Mouse (Mus musculus): ENCODE measurements around the gene Nol9. TPM values are rescaled to one million over a fixed set of nuclear protein-coding genes. Genes with fewer than 3 reads are reported as not detected.

The Nol9 gene
- polyA plus RNA-seq, 1 experiment from 2014 or later, result 41.0 TPM

DNA sequence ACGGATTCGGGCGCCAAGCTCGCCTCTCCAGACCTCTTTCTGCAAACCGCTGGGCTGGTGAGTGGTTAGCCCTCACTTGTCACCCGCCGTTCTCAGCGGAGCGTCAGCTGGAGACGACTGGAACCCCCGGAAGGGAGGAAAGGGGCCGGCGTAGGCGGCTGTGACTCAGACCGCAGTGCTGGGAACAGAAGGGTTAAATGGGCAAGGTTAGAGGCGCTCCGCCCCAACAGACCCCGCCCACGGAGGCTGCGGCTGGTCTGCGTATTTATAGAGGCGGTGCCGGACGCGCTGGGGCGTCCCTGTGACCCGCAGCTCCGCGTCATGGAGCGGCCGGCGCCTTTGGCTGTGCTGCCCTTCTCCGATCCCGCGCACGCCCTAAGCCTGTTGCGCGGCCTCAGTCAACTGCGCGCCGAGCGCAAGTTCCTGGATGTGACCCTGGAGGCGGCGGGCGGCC, 30.5 kb upstream of the Nol9 start, which contains the start of gene Klhl21:
Gene Klhl21, plus strand, starts transcription at position 182 of the 454 bp plus-strand sequence.
- Histone ChIP-seq H3K4me1 (replicated peaks; ENCODE audit: control insufficient read depth, insufficient read depth, low read length) (peaks cover 28% of the 10 kb centered on the region), H3K9me3 (ENCODE audit: control insufficient read depth, low read length) (no peaks in the 10 kb centered on the region), H3K4me3 (ENCODE audit: low read depth, low read length) (peak within 1 kb of the TSS; percentile 67), H3K9ac (ENCODE audit: low read length) (peak within 1 kb of the TSS; percentile 60), H3K4me2 (ENCODE audit: low read depth, low read length, severe bottlenecking) (peak within 1 kb of the TSS; percentile 100), H3K27ac (ENCODE audit: low read depth, low read length) (no peak within 1 kb of the TSS), H3K36me3 (ENCODE audit: control insufficient read depth, insufficient read depth, low read length) (no peaks in the 10 kb centered on the region), H3K27me3 (ENCODE audit: control insufficient read depth, insufficient read depth, low read length) (peaks cover 21% of the 10 kb centered on the region)
- DNase-seq (ENCODE audit: low spot score), result peak; percentile 95
- ATAC-seq (replicated peaks; ENCODE audit: low FRiP score), result peak; percentile 88
- under 1% methylated on average over 43 of the region's 45 CpGs for WGBS

DNA sequence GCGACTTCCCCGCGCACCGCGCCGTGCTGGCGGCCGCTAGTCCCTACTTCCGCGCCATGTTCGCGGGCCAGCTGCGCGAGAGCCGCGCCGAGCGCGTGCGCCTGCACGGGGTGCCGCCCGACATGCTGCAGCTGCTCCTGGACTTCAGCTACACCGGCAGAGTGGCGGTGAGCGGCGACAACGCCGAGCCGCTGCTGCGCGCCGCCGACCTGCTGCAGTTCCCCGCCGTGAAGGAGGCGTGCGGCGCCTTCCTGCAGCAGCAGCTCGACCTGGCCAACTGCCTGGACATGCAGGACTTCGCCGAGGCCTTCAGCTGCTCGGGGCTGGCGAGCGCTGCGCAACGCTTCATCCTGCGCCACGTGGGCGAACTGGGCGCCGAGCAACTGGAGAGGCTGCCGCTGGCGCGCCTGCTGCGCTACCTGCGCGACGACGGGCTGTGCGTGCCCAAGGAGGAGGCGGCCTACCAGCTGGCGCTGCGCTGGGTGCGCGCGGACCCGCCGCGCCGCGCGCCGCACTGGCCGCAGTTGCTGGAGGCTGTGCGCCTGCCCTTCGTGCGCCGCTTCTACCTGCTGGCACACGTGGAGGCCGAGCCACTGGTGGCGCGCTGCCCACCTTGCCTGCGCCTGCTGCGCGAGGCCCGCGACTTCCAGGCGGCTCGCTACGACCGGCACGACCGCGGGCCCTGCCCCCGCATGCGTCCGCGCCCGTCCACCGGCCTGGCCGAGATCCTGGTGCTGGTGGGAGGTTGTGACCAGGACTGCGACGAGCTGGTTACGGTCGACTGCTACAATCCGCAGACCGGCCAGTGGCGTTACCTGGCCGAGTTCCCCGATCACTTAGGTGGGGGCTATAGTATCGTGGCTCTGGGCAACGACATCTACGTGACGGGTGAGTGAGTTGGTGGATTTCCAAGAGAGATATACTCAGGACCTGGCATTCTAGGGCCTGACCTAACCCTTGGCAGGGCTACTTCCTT, 29.8 kb upstream of the Nol9 start:
- Histone ChIP-seq H3K4me3 (ENCODE audit: low read depth, low read length) (peak overlapping the region; percentile 67), H3K4me2 (ENCODE audit: low read depth, low read length, severe bottlenecking) (peak overlapping the region; percentile 100), H3K27me3 (ENCODE audit: control insufficient read depth, insufficient read depth, low read length) (peaks cover 21% of the 10 kb centered on the region), H3K4me1 (replicated peaks; ENCODE audit: control insufficient read depth, insufficient read depth, low read length) (peaks cover 28% of the 10 kb centered on the region), H3K27ac (ENCODE audit: low read depth, low read length) (no peak overlapping the region), H3K9me3 (ENCODE audit: control insufficient read depth, low read length) (no peaks in the 10 kb centered on the region), H3K9ac (ENCODE audit: low read length) (peak overlapping the region; percentile 60), H3K36me3 (ENCODE audit: control insufficient read depth, insufficient read depth, low read length) (no peaks in the 10 kb centered on the region; the same call in 1 of the 2 replicates)
- ATAC-seq (replicated peaks; ENCODE audit: low FRiP score), result peak; percentile 75
- DNase-seq (ENCODE audit: low spot score), result no peak
- WGBS, result under 1% methylated on average over 109 of the region's 115 CpGs

DNA sequence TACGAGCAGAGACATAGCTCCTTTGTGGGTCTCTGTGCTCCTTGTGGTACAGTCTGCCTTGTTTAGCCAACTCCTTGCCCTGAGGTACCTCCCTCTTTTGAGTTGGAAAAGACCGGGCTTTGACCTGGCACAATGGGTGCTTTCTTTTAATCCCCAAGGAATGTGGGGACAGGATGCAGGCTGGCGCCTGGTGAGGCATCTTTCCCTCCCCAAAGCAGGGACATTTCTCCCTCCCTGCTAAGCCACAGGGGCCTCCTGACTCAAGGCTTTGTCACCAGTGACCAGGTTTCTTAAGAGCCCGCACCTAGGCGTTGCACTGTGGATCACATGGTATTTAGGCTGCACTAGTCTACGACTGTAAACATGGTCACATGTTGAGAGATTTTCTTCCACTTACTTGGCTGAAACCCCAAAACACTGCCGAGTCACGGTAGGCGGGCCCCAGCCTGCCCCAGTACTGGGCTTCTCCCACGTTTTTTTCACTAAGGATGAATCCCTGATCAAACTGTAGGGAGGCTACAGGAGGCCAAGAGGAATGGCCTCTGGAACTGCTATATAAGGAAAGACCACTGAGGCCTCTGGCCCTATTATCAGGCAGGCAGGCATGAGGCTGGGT, 28.9 kb upstream of the Nol9 start:
- Histone ChIP-seq H3K27me3 (ENCODE audit: control insufficient read depth, insufficient read depth, low read length) (peaks cover 21% of the 10 kb centered on the region), H3K27ac (ENCODE audit: low read depth, low read length) (no peak overlapping the region), H3K4me1 (replicated peaks; ENCODE audit: control insufficient read depth, insufficient read depth, low read length) (peaks cover 28% of the 10 kb centered on the region), H3K36me3 (ENCODE audit: control insufficient read depth, insufficient read depth, low read length) (no peaks in the 10 kb centered on the region; the same call in 1 of the 2 replicates), H3K4me2 (ENCODE audit: low read depth, low read length, severe bottlenecking) (peak overlapping the region; percentile 100), H3K9me3 (ENCODE audit: control insufficient read depth, low read length) (no peaks in the 10 kb centered on the region), H3K9ac (ENCODE audit: low read length) (peak overlapping the region; percentile 60), H3K4me3 (ENCODE audit: low read depth, low read length) (peak overlapping the region; percentile 67)
- DNase-seq (ENCODE audit: low spot score) (peak; percentile 63), ATAC-seq (replicated peaks; ENCODE audit: low FRiP score) (0 out of 2 replicates have a peak, but pooled peaks have one; percentile 7)
- under 1% methylated on average over 10 of the region's 10 CpGs for WGBS

DNA sequence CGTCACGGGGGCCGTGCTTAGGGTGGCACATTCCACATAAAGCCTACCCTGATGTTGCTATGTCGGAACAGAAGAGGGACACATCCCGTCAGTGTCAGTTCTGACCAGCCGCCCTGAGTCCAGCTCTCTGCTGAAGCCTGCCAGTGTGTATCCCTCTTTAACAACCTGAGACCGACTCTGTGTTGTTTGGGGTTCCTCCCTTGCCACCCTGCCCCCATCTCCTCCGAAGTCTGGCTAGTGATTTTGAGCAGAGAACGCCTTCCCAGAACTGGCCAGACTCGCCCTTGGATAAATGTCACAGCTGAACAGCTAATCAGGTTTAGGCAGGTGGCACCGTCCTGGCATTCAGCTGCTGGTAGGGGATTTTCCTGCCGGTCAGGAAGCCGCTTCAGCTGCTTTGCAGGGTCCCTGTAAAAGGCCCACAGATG, 28.4 kb upstream of the Nol9 start:
- H3K27me3 ChIP-seq (ENCODE audit: control insufficient read depth, insufficient read depth, low read length), result peaks cover 21% of the 10 kb centered on the region
- H3K9me3 ChIP-seq (ENCODE audit: control insufficient read depth, low read length), result no peaks in the 10 kb centered on the region
- H3K9ac ChIP-seq (ENCODE audit: low read length), result peak overlapping the region; percentile 60
- no peak for DNase-seq (ENCODE audit: low spot score)
- no peak for ATAC-seq (replicated peaks; ENCODE audit: low FRiP score)
- no peak overlapping the region for H3K27ac ChIP-seq (ENCODE audit: low read depth, low read length)
- H3K36me3 ChIP-seq (ENCODE audit: control insufficient read depth, insufficient read depth, low read length), result no peaks in the 10 kb centered on the region; the same call in 1 of the 2 replicates
- H3K4me2 ChIP-seq (ENCODE audit: low read depth, low read length, severe bottlenecking), result peak overlapping the region; percentile 100
- H3K4me3 ChIP-seq (ENCODE audit: low read depth, low read length), result peak overlapping the region; percentile 67
- WGBS, result 4% methylated on average over 13 of the region's 13 CpGs
- peaks cover 28% of the 10 kb centered on the region for H3K4me1 ChIP-seq (replicated peaks; ENCODE audit: control insufficient read depth, insufficient read depth, low read length)

DNA sequence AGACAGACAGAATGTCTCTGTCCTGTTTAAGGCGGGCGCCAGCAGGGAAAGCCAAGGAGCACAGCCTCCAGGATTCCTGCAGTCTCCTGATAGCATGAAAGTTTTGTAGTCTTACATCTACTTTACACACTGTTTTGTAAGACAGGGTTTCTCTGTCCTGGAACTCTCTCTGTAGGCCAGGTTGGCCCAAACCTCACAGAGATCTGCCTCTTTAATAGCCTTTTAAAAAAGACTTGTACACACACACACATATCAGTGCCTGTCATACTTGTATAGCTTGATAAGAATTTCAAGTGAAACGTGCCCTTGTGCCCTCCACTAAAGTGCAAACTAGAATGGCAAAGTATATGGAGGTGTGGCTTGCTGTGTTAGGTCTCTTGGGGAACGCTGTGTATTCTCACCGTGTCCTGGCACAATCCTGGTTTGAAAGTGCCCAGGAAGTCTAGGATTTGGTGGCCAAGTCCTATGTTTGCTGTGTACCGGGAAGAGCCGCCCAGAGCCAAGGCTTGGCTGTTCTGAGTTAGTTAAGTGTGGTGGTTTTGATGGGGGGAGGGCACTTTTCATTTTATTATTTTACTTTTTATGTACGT, 27.9 kb upstream of the Nol9 start:
- Histone ChIP-seq H3K27me3 (ENCODE audit: control insufficient read depth, insufficient read depth, low read length) (peaks cover 21% of the 10 kb centered on the region), H3K4me1 (replicated peaks; ENCODE audit: control insufficient read depth, insufficient read depth, low read length) (peaks cover 28% of the 10 kb centered on the region), H3K9me3 (ENCODE audit: control insufficient read depth, low read length) (no peaks in the 10 kb centered on the region), H3K4me3 (ENCODE audit: low read depth, low read length) (peak overlapping the region; percentile 67; the same call in 1 of the 2 replicates), H3K4me2 (ENCODE audit: low read depth, low read length, severe bottlenecking) (peak overlapping the region; percentile 100; the same call in 1 of the 2 replicates), H3K9ac (ENCODE audit: low read length) (no peak overlapping the region; the same call in 1 of the 2 replicates), H3K36me3 (ENCODE audit: control insufficient read depth, insufficient read depth, low read length) (no peaks in the 10 kb centered on the region; the same call in 1 of the 2 replicates), H3K27ac (ENCODE audit: low read depth, low read length) (no peak overlapping the region)
- ATAC-seq (replicated peaks; ENCODE audit: low FRiP score) (no peak), DNase-seq (ENCODE audit: low spot score) (no peak)
- WGBS, result 77% methylated on average over 8 of the region's 8 CpGs

DNA sequence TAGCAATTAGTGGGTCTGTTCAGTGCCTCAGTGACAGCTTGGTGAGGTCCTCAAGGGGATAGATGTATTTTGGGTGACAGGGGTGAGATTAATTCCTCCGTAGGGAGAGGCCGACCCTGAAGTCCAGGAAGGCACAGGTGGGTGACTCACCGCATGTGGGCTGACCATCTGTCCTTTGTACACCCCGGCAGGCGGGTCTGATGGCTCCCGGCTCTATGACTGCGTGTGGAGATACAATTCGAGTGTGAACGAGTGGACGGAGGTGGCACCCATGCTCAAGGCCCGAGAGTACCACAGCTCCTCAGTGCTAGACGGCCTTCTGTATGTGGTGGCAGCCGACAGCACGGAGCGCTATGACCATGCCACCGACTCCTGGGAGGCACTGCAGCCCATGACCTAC, 27.0 kb upstream of the Nol9 start:
- H3K9me3 ChIP-seq (ENCODE audit: control insufficient read depth, low read length), result no peaks in the 10 kb centered on the region
- H3K36me3 ChIP-seq (ENCODE audit: control insufficient read depth, insufficient read depth, low read length), result no peaks in the 10 kb centered on the region; the same call in 1 of the 2 replicates
- no peak overlapping the region for H3K4me2 ChIP-seq (ENCODE audit: low read depth, low read length, severe bottlenecking)
- no peak overlapping the region for H3K4me3 ChIP-seq (ENCODE audit: low read depth, low read length)
- DNase-seq (ENCODE audit: low spot score) (no peak), ATAC-seq (replicated peaks; ENCODE audit: low FRiP score) (no peak)
- WGBS, result 93% methylated on average over 16 of the region's 16 CpGs
- no peak overlapping the region for H3K27ac ChIP-seq (ENCODE audit: low read depth, low read length)
- H3K9ac ChIP-seq (ENCODE audit: low read length), result no peak overlapping the region
- H3K27me3 ChIP-seq (ENCODE audit: control insufficient read depth, insufficient read depth, low read length), result peaks cover 16% of the 10 kb centered on the region
- peaks cover 28% of the 10 kb centered on the region for H3K4me1 ChIP-seq (replicated peaks; ENCODE audit: control insufficient read depth, insufficient read depth, low read length)

DNA sequence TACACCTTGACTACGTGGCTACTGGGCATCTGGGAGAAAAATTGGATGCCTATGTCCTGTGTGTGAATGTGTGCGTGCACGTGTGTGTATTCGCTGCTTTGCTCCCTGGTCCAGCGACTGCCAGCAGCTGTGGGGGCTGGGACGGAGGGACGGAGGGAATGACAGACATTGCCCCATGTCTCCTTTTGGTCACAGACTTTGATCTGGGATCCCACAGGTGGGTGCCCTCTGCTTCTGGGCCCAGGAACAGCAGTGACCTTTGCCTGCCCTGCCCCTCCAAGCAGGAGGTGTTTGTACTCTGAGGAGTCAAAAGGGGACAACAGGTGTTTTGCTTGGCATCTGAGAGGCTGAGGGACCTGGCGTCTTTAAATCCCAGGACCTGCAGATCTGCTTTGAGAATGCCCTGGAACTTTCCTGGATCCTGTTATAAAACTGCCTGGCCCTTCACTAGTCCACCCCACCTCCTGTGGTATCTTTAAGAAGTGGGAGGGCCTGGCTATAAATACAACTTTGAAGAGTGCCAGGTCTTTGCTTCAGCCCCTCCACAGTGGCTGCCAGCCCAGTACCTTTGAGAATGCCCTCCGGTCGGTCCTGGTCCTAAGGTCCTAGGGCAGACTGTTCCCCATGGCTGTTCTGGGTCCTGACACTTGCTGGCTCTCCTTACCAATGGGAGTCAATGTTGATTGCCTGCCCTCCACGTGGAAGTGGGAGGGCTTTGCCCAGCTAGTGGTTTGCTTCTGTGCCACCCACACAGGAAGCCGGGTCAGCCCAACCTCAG, 25.9 kb upstream of the Nol9 start:
- H3K9me3 ChIP-seq (ENCODE audit: control insufficient read depth, low read length), result no peaks in the 10 kb centered on the region
- 88% methylated on average over 12 of the region's 12 CpGs for WGBS
- DNase-seq (ENCODE audit: low spot score), result no peak
- H3K27me3 ChIP-seq (ENCODE audit: control insufficient read depth, insufficient read depth, low read length), result peaks cover 6% of the 10 kb centered on the region; the same call in 1 of the 2 replicates
- peaks cover 19% of the 10 kb centered on the region for H3K4me1 ChIP-seq (replicated peaks; ENCODE audit: control insufficient read depth, insufficient read depth, low read length)
- no peak overlapping the region for H3K27ac ChIP-seq (ENCODE audit: low read depth, low read length)
- H3K9ac ChIP-seq (ENCODE audit: low read length), result no peak overlapping the region
- H3K36me3 ChIP-seq (ENCODE audit: control insufficient read depth, insufficient read depth, low read length), result no peaks in the 10 kb centered on the region; the same call in 1 of the 2 replicates
- ATAC-seq (replicated peaks; ENCODE audit: low FRiP score), result no peak
- H3K4me2 ChIP-seq (ENCODE audit: low read depth, low read length, severe bottlenecking), result no peak overlapping the region
- no peak overlapping the region for H3K4me3 ChIP-seq (ENCODE audit: low read depth, low read length)

Measured in forebrain, embryonic 11.5 days (tissue).